Mouse (Mus musculus): ENCODE measurements around the gene Vasn.

The Vasn gene

DNA sequence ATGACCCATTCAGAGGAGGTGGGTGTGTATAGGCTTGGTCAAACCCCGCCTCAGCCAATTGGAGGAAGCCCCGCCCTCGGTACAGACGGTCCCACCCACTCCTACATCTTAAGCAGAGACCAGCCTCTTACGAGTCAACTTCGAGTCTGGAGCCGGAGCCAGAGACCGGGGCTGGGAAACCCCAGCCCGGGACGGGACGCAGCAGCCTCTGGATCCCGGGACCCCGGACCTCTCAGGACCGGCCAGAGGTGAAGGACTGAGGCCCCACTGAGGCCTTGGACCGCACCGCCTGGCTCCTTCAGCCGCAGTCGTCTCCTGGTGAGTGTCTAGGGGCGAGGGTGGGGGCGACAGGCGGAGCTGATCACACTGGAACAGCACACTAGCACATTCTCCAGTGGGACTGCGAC lies at the start of gene Vasn, which contains the start of gene Dnaja3:
TSS of gene Vasn (plus strand) at position 111 of the 407 bp plus-strand sequence.
TSS of gene Dnaja3 (plus strand) at position 159 of the 407 bp plus-strand sequence.
- peak; percentile 80 to 91 for DNase-seq (ENCODE audit: low spot score in 2 of 2)

DNA sequence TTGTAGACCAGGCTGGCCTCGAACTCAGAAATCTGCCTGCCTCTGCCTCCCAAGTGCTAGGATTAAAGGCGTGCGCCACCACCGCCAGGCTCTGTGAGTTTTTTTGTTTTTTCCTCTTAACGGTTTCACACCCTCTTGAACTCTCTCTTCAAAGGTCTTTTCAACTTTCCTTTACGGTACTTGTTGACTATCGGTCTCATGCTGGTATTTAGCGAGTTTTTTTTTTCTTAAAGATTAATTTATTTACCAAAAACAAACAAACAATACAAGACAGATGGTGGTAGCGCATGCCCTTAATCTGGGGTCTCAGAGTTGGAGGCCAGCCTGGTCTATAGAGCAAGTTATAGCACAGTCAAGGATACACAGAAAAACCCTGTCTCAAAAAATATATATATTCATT lies 49.5 kb upstream of the Vasn start:
- DNase-seq (ENCODE audit: low spot score in 2 of 2): no peak

- no peak for DNase-seq (ENCODE audit: low spot score in 2 of 2)
Measured at GRCm38 (mm10) chr16:4592909-4593875, 46.5 kb upstream of the Vasn start.

DNA sequence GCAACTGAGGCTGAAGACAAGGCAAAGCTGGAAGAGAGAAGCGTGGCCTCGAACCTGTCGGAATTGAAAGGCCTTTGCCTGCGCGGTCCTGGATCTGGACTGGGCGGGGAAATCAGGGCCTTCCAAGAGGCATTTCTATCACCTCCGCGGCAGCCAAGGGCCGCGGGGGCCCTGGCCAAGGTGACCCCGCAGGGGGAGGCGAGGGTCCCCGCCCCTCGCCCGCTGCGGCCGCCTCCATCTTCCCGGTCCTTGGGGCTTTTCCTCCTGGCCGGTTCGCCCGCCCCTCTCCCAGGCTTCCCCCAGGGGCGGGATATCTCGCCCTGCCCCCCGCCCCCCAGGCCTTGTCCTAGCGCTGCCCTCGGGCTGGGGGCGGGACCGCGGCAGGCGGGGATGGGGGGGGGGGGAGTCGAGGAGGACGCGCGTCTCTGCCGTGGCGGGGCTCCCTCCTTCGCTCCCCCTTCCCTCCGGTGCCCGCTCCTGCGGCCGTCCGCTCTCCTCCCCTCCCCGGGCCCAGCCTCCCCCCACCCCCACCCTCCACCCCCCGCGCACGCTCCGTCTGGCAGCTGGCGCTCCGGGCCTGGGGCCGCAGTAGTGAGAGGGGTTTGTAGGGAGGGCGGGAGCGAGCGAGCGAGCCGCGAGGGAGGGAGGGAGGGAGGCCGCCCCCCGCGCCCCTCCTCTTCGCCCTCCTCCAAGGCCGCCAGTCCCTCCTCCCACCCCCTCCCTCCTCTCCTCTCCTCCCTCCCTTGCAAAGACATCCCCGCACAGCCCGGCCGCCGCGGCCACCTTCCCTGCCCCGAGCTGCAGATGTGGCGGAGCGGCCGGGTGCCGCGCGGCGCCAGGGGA lies 45.5 kb upstream of the Vasn start, which contains the start of gene Glis2:
TSS of gene Glis2 (plus strand) at position 743 of the 843 bp plus-strand sequence.
- DNase-seq (ENCODE audit: low spot score in 2 of 2): peak in 1 of 2 experiments; percentile 32

DNA sequence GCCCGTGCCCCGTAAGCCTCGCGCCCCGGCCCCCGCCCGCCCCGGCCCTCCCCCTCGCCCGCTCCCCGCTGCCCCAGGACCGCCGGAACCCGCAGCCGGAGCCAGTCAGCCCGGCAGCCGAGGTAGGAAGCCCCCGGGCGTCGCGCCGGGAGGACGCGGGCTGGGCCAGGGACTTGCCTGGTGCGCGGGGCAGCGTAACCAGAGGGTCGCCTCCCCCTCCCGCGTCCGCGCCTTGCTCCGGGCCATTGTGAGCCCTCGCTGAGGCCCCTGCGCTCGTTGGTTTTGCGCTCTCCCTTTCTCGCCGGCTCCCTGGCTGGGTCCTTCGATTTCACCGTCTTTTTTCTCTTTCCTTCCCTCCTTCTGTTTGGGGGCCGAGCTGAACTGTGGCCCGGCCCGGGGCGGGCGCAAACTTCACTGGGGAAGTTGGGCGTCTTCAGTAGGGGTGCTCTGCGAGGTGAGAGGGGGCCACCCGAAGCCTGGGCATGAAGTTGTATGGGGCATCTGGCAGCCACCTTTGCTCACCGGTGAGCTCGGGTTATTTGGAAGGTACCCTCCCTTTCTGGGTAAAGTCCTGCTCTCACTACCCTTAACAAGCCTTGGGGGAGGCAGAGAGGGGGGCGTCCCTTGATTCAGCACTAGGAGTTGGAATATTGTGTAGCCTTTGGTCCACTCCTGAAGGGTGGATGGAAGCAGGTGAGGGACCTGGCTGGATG lies 44.8 kb upstream of the Vasn start:
- DNase-seq (ENCODE audit: low spot score in 2 of 2): no peak

DNA sequence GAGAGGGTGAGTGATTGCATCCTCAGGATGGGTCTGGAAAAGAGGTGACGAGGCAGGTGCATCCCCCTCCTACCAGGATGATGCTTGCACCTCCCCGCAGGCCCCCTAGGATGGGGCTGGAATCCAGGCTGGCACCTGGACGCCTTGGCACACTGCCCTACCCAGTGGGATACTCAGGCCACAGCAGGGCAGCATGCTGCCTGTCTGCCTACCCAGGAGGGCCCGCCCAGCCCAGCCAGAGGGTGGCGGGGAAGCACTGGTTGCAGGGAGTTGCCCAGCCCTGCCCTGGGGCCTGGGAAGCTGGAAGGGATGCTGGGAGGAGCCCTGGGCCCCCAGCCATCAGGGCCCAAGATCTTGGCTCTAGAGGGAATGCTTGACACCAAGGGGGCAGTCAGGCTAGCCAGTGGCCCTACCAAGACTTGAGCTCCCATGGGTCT lies 44.2 kb upstream of the Vasn start:
- DNase-seq (ENCODE audit: low spot score in 2 of 2): peak in 1 of 2 experiments; percentile 28

GRCm38 (mm10) chr16:4596141-4596728 lies 43.5 kb upstream of the Vasn start:
- no peak for DNase-seq (ENCODE audit: low spot score in 2 of 2)

DNA sequence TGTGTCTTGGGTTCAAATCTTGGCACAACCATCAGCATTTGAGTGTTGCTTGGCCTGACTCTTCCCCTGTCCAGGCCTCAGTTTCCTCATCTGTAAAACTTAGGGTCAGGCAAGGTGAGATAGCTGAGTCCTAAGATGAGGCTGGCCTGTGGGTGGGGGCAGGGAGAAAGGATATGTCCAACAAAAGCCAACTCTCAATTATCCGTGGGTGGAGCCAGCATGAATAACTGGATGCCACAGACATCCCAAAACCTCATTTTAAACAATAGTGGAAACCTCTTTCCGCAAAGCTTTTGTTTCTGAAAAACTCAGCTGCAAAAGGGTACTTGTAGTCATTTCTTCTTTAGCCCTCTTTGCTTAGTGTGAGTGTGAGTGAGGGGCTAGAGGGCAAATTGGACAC lies 42.9 kb upstream of the Vasn start:
- no peak for DNase-seq (ENCODE audit: low spot score in 2 of 2)

- no peak for DNase-seq (ENCODE audit: low spot score in 2 of 2)
Measured at GRCm38 (mm10) chr16:4597296-4597695, 42.4 kb upstream of the Vasn start.

DNA sequence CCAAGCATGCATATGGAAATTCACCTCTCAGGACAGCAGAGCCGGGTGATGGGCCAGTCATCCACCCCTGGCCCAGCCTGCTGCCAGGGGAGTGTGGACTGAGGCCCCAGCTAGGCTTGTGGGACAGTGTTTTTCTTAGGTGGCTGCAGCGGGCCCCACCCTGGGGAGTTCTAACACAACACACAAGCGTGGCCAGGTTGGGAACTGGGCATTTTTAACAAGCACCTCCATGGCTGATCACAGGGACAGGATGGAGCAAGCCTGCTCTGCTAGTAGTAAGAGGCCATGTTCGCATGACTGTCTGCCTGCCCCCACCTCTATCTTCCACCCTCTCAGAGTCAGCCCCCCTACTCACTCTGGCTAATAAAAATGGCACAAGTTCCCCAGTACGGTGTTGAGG lies 41.7 kb upstream of the Vasn start:
- DNase-seq (ENCODE audit: low spot score in 2 of 2): no peak

DNA sequence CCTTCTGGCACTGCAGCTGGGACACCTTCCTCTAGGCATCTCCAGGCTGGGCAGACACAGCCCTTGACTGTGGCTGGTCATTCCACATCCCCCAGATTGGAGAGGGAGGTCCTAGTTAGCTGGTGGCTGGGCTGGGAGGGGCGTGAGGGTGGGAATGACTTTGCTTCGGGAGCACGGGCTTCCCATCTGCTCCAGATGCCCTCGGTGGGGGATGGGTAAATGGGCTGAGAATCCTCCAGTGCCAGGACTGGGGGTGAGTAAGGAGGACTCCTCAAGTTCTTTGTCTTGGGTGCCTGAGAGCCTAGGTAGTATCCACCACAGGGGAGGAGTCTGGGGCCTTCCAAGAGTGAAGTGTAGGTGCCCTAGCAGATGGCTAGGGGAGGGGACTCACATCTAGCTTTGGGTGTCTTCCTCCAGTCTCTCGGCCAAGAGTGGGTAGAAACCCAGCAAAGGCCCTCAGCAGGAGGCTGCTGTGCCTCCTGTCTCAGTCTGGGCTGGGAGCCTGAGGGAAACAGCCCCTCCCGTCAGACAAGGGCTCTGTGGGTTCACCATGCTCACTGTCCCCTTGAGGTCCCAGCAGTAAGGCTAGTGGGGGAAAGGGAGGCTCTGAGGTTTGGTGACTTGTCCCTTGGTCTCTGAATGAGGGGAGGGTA lies 40.7 kb upstream of the Vasn start:
- DNase-seq (ENCODE audit: low spot score in 2 of 2): no peak

- DNase-seq (ENCODE audit: low spot score in 2 of 2): no peak
Measured at GRCm38 (mm10) chr16:4599616-4600015, 40.1 kb upstream of the Vasn start.

GRCm38 (mm10) chr16:4600701-4601310 lies 38.9 kb upstream of the Vasn start:
- DNase-seq (ENCODE audit: low spot score in 2 of 2): no peak

DNA sequence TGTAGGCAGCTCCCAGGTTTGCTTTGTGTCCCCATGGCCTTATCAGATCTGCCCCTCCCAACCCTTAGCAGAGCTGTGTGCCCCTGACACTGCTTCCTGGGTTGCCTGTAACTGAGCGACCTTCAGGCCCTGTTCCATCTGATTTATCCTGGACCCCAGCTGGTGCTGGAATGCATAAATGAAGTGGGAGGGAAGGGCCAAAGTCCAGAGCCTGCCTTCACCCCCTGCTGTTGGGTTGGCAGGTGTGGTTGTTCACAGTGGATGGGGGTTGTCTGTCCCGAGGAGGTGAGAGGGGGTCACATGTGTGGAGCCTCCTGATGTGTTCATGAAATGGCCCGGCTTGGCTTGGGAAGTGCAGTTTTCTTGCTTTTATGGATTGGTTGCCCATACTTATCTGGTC lies 37.6 kb upstream of the Vasn start:
- no peak for DNase-seq (ENCODE audit: low spot score in 2 of 2)

- DNase-seq (ENCODE audit: low spot score in 2 of 2): no peak
Measured at GRCm38 (mm10) chr16:4602766-4603452, 36.8 kb upstream of the Vasn start.

DNA sequence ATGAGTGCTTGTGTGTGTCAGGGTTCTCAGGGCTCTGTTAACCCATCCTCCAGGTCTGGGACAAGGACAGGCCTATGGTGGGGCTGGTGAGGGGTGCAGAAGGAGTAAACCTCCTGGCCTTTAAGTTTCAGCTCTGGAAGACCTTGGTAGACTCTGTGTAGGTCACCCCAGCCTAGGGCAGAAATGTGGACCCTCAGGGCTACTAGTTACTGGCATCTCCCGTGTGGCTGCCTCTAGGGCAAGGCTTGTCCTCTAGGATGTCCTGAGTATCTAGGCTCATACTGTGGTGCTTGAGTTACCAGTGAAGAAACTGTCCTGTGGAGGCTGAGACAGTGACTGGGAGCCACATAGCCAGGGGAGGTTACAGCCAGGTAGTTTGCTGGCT lies 36.3 kb upstream of the Vasn start:
- no peak for DNase-seq (ENCODE audit: low spot score in 2 of 2)

- no peak for DNase-seq (ENCODE audit: low spot score in 2 of 2)
Measured at GRCm38 (mm10) chr16:4604293-4604837, 35.4 kb upstream of the Vasn start.

DNA sequence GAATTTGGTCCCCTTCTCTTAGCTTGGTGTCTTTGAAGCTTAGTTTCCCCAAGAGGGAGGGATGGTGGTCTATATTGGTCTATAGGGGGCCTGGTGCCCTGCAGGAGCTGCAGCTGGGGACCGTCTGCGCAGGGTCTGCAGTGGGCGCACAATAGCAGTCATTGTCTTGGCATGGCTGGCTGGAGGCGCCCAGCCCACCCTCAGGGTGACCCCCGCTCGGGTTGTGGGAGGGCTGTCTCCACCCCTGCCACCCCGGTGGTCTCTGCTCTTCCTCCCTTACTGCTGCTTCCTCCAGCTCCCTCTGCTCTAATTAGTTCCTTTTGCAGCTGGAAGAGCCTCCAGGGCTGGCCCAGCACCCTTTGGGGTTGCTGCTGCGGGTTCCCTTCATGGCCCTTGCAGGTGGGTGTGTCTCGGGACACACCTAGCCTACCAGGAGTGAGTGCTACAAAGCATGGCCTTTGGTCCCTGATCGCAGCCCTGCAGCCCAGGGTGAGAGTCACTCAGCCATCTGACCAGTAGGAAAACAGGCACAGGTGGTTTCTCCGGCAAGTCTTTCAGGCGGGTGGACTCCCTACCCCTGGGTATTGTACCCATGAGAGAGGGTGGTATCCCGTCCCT lies 34.1 kb upstream of the Vasn start:
- no peak for DNase-seq (ENCODE audit: low spot score in 2 of 2)
